Mouse (Mus musculus): Measurements from ENCODE around the gene Uhrf2.

DNA sequence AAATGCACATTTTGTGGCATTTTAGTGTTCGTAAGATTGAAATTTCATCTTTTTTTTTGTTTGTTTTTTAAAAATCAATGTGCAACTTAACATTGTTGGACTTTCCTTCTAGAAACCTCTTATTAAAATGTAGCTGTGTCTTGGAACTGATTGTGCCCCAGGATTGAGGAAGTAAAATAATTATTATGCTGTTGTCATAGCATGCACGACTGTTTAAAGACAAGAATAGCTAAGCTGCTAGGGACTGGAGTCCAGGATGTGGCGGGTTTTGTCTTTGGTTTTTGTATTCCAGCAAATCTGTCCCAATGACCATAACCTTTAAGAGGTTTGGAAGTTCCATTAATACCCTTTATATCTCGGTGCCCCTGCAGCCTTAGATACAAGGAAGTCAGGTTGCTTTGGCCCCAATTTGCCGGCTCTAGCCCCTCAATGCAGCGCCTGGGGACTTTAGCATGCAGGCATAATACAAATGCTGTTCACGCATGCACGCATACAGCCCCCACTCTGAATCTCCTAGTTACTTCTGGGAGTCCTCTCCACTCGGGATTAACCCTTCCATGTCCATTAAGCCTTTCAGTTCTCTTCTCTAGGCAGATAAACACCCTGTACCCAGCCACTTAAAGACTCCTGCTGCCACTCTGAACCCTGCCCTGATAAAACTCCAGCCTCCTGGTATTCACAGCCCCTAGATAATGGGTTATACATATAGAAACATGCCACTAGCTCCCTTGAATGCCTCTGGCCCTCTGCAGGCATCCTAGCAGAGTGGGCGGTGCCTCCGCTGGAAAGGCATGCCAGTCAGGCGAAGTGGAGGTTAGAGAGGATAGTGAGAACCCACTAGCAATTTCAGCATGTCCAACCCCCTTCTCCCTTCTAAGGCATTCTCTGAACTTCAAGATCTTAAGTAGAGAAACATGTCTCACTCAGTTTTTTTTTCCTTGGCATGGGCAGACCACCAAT lies 29.6 kb upstream of the Uhrf2 start:
- TF ChIP-seq CTCF (IDR thresholded peaks at IDR 0.05; ENCODE audit: low read depth) = no peak
- no peak for TF ChIP-seq EP300 (IDR thresholded peaks at IDR 0.05; ENCODE audit: low read depth)
